Mouse (Mus musculus): ENCODE measurements around the gene Oprm1. TPM values are rescaled to one million over a fixed set of nuclear protein-coding genes. Genes with fewer than 3 reads are reported as not detected.

The Oprm1 gene
- polyA plus RNA-seq, 1 experiment from 2014 or later: 0.24 TPM

GRCm38 (mm10) chr10:6954533-6954932, 196.2 kb downstream of the Oprm1 start:
- H3K9me3 ChIP-seq (ENCODE audit: control insufficient read depth, low read length): no peaks in the 10 kb centered on the region
- H3K27ac ChIP-seq (ENCODE audit: low read length): no peak overlapping the region
- H3K4me3 ChIP-seq (ENCODE audit: low read length): no peak overlapping the region
- H3K4me2 ChIP-seq (ENCODE audit: low read depth, low read length): no peak overlapping the region
- no peaks in the 10 kb centered on the region for H3K27me3 ChIP-seq (replicated peaks; ENCODE audit: control insufficient read depth, insufficient read depth, low read length)
- no peak overlapping the region for H3K9ac ChIP-seq (ENCODE audit: low read depth, low read length)
- ATAC-seq: no peak
- H3K36me3 ChIP-seq (ENCODE audit: control insufficient read depth, insufficient read depth, low read length): no peaks in the 10 kb centered on the region
- H3K4me1 ChIP-seq (ENCODE audit: control insufficient read depth, insufficient read depth, low read length): no peaks in the 10 kb centered on the region

GRCm38 (mm10) chr10:6956357-6956756, 198.1 kb downstream of the Oprm1 start:
- no peak overlapping the region for H3K9ac ChIP-seq (ENCODE audit: low read depth, low read length)
- H3K4me1 ChIP-seq (ENCODE audit: control insufficient read depth, insufficient read depth, low read length): no peaks in the 10 kb centered on the region
- H3K27ac ChIP-seq (ENCODE audit: low read length): no peak overlapping the region
- ATAC-seq: no peak
- no peaks in the 10 kb centered on the region for H3K9me3 ChIP-seq (ENCODE audit: control insufficient read depth, low read length)
- WGBS: 75% methylated on average over 2 of the region's 2 CpGs
- no peak overlapping the region for H3K4me2 ChIP-seq (ENCODE audit: low read depth, low read length)
- H3K27me3 ChIP-seq (replicated peaks; ENCODE audit: control insufficient read depth, insufficient read depth, low read length): no peaks in the 10 kb centered on the region
- no peaks in the 10 kb centered on the region for H3K36me3 ChIP-seq (ENCODE audit: control insufficient read depth, insufficient read depth, low read length)
- H3K4me3 ChIP-seq (ENCODE audit: low read length): no peak overlapping the region

- Histone ChIP-seq H3K4me3 (ENCODE audit: low read length) (no peak overlapping the region), H3K4me2 (ENCODE audit: low read depth, low read length) (no peak overlapping the region), H3K27me3 (replicated peaks; ENCODE audit: control insufficient read depth, insufficient read depth, low read length) (no peaks in the 10 kb centered on the region), H3K9me3 (ENCODE audit: control insufficient read depth, low read length) (no peaks in the 10 kb centered on the region), H3K36me3 (ENCODE audit: control insufficient read depth, insufficient read depth, low read length) (no peaks in the 10 kb centered on the region), H3K27ac (ENCODE audit: low read length) (no peak overlapping the region), H3K4me1 (ENCODE audit: control insufficient read depth, insufficient read depth, low read length) (no peaks in the 10 kb centered on the region), H3K9ac (ENCODE audit: low read depth, low read length) (no peak overlapping the region)
- no peak for ATAC-seq
- 78% methylated on average over 5 of the region's 5 CpGs for WGBS
Measured at GRCm38 (mm10) chr10:6958791-6959190, 200.5 kb downstream of the Oprm1 start.

- no peaks in the 10 kb centered on the region for H3K9me3 ChIP-seq (ENCODE audit: control insufficient read depth, low read length)
- no peak overlapping the region for H3K27ac ChIP-seq (ENCODE audit: low read length)
- no peak overlapping the region for H3K9ac ChIP-seq (ENCODE audit: low read depth, low read length)
- H3K36me3 ChIP-seq (ENCODE audit: control insufficient read depth, insufficient read depth, low read length): no peaks in the 10 kb centered on the region
- no peaks in the 10 kb centered on the region for H3K27me3 ChIP-seq (replicated peaks; ENCODE audit: control insufficient read depth, insufficient read depth, low read length)
- no peaks in the 10 kb centered on the region; the same call in 1 of the 2 replicates for H3K4me1 ChIP-seq (ENCODE audit: control insufficient read depth, insufficient read depth, low read length)
- WGBS: 77% methylated on average over 8 of the region's 8 CpGs
- H3K4me3 ChIP-seq (ENCODE audit: low read length): no peak overlapping the region
- no peak overlapping the region for H3K4me2 ChIP-seq (ENCODE audit: low read depth, low read length)
- no peak for ATAC-seq
Measured at GRCm38 (mm10) chr10:6967588-6968242, 209.4 kb downstream of the Oprm1 start.

- no peak overlapping the region for H3K4me2 ChIP-seq (ENCODE audit: low read depth, low read length)
- H3K27ac ChIP-seq (ENCODE audit: low read length): no peak overlapping the region
- no peak overlapping the region for H3K9ac ChIP-seq (ENCODE audit: low read depth, low read length)
- no peak for ATAC-seq
- H3K4me3 ChIP-seq (ENCODE audit: low read length): no peak overlapping the region
- H3K9me3 ChIP-seq (ENCODE audit: control insufficient read depth, low read length): no peaks in the 10 kb centered on the region
- WGBS: 48% methylated on average over 1 of the region's 1 CpGs
- H3K27me3 ChIP-seq (replicated peaks; ENCODE audit: control insufficient read depth, insufficient read depth, low read length): no peaks in the 10 kb centered on the region
- H3K36me3 ChIP-seq (ENCODE audit: control insufficient read depth, insufficient read depth, low read length): no peaks in the 10 kb centered on the region
- H3K4me1 ChIP-seq (ENCODE audit: control insufficient read depth, insufficient read depth, low read length): no peaks in the 10 kb centered on the region; the same call in 1 of the 2 replicates
Measured at GRCm38 (mm10) chr10:6968334-6968733, 210.0 kb downstream of the Oprm1 start.

- H3K36me3 ChIP-seq (ENCODE audit: control insufficient read depth, insufficient read depth, low read length): no peaks in the 10 kb centered on the region
- no peak overlapping the region for H3K27ac ChIP-seq (ENCODE audit: low read length)
- H3K9ac ChIP-seq (ENCODE audit: low read depth, low read length): no peak overlapping the region
- H3K4me2 ChIP-seq (ENCODE audit: low read depth, low read length): no peak overlapping the region
- H3K9me3 ChIP-seq (ENCODE audit: control insufficient read depth, low read length): no peaks in the 10 kb centered on the region
- ATAC-seq: no peak
- no peak overlapping the region for H3K4me3 ChIP-seq (ENCODE audit: low read length)
- 56% methylated on average over 2 of the region's 2 CpGs for WGBS
- no peaks in the 10 kb centered on the region for H3K4me1 ChIP-seq (ENCODE audit: control insufficient read depth, insufficient read depth, low read length)
- H3K27me3 ChIP-seq (replicated peaks; ENCODE audit: control insufficient read depth, insufficient read depth, low read length): no peaks in the 10 kb centered on the region
Measured at GRCm38 (mm10) chr10:6977843-6978242, 219.5 kb downstream of the Oprm1 start.

GRCm38 (mm10) chr10:6978733-6979132, 220.4 kb downstream of the Oprm1 start:
- ATAC-seq: no peak
- H3K9me3 ChIP-seq (ENCODE audit: control insufficient read depth, low read length): no peaks in the 10 kb centered on the region
- no peaks in the 10 kb centered on the region for H3K27me3 ChIP-seq (replicated peaks; ENCODE audit: control insufficient read depth, insufficient read depth, low read length)
- WGBS: 92% methylated on average over 1 of the region's 1 CpGs
- H3K27ac ChIP-seq (ENCODE audit: low read length): no peak overlapping the region
- no peaks in the 10 kb centered on the region for H3K4me1 ChIP-seq (ENCODE audit: control insufficient read depth, insufficient read depth, low read length)
- no peak overlapping the region for H3K4me3 ChIP-seq (ENCODE audit: low read length)
- H3K36me3 ChIP-seq (ENCODE audit: control insufficient read depth, insufficient read depth, low read length): no peaks in the 10 kb centered on the region
- no peak overlapping the region for H3K4me2 ChIP-seq (ENCODE audit: low read depth, low read length)
- H3K9ac ChIP-seq (ENCODE audit: low read depth, low read length): no peak overlapping the region

GRCm38 (mm10) chr10:6979216-6979615, 220.9 kb downstream of the Oprm1 start:
- Histone ChIP-seq H3K4me1 (ENCODE audit: control insufficient read depth, insufficient read depth, low read length) (no peaks in the 10 kb centered on the region), H3K27me3 (replicated peaks; ENCODE audit: control insufficient read depth, insufficient read depth, low read length) (no peaks in the 10 kb centered on the region), H3K4me2 (ENCODE audit: low read depth, low read length) (no peak overlapping the region), H3K4me3 (ENCODE audit: low read length) (no peak overlapping the region), H3K36me3 (ENCODE audit: control insufficient read depth, insufficient read depth, low read length) (no peaks in the 10 kb centered on the region), H3K9ac (ENCODE audit: low read depth, low read length) (no peak overlapping the region), H3K27ac (ENCODE audit: low read length) (no peak overlapping the region), H3K9me3 (ENCODE audit: control insufficient read depth, low read length) (no peaks in the 10 kb centered on the region)
- WGBS: 73% methylated on average over 7 of the region's 7 CpGs
- no peak for ATAC-seq

- Histone ChIP-seq H3K27me3 (replicated peaks; ENCODE audit: control insufficient read depth, insufficient read depth, low read length) (no peaks in the 10 kb centered on the region), H3K4me2 (ENCODE audit: low read depth, low read length) (no peak overlapping the region), H3K9ac (ENCODE audit: low read depth, low read length) (no peak overlapping the region), H3K9me3 (ENCODE audit: control insufficient read depth, low read length) (no peaks in the 10 kb centered on the region), H3K27ac (ENCODE audit: low read length) (no peak overlapping the region), H3K36me3 (ENCODE audit: control insufficient read depth, insufficient read depth, low read length) (no peaks in the 10 kb centered on the region), H3K4me1 (ENCODE audit: control insufficient read depth, insufficient read depth, low read length) (no peaks in the 10 kb centered on the region), H3K4me3 (ENCODE audit: low read length) (no peak overlapping the region)
- ATAC-seq: no peak
- 61% methylated on average over 8 of the region's 8 CpGs for WGBS
Measured at GRCm38 (mm10) chr10:6979789-6980188, 221.5 kb downstream of the Oprm1 start.

- Histone ChIP-seq H3K27ac (ENCODE audit: low read length) (no peak overlapping the region), H3K9me3 (ENCODE audit: control insufficient read depth, low read length) (no peaks in the 10 kb centered on the region), H3K36me3 (ENCODE audit: control insufficient read depth, insufficient read depth, low read length) (no peaks in the 10 kb centered on the region), H3K4me2 (ENCODE audit: low read depth, low read length) (no peak overlapping the region), H3K4me3 (ENCODE audit: low read length) (no peak overlapping the region; the same call in 1 of the 2 replicates), H3K27me3 (replicated peaks; ENCODE audit: control insufficient read depth, insufficient read depth, low read length) (no peaks in the 10 kb centered on the region), H3K9ac (ENCODE audit: low read depth, low read length) (no peak overlapping the region), H3K4me1 (ENCODE audit: control insufficient read depth, insufficient read depth, low read length) (no peaks in the 10 kb centered on the region)
- 23% methylated on average over 6 of the region's 6 CpGs for WGBS
- no peak for ATAC-seq
Measured at GRCm38 (mm10) chr10:6980236-6980635, 221.9 kb downstream of the Oprm1 start.

Data from intestine, embryonic 16.5 days (tissue).